Mouse (Mus musculus) embryonic fibroblast, embryonic 13.5 days (primary cell): ENCODE results near the gene Nrg3.

Source experiments
- CTCF ChIP-seq: IDR thresholded peaks from 2 replicates; pipeline ENCODE4 v1.5.1; 2011; ENCODE audit warnings: mild to moderate bottlenecking, control low read depth, low read length, moderate library complexity, borderline replicate concordance; ENCODE audit not compliant: insufficient read depth
- POLR2A ChIP-seq: IDR thresholded peaks from 2 replicates; pipeline ENCODE4 v1.6.1; 2011; ENCODE audit warnings: low read depth, mild to moderate bottlenecking, control low read depth, low read length, moderate library complexity

- no peak for TF ChIP-seq CTCF
- no peak for TF ChIP-seq POLR2A
Measured at GRCm38 (mm10) chr14:39351979-39352737, 120.7 kb downstream of the Nrg3 start.
